Mouse (Mus musculus) liver, embryonic 14.5 days (tissue): ENCODE results near the gene Tmem94. TPM values are rescaled to one million over a fixed set of nuclear protein-coding genes. Genes with fewer than 3 reads are reported as not detected.

ENCODE experiments used
- ATAC-seq: fragments of 200-750 bp; cut with Nextera tagmentation; 2 replicates; pipeline ENCODE4 v1.8.0; 2017; ENCODE audit warnings: moderate number of reproducible peaks, mild to moderate bottlenecking, moderate library complexity; ENCODE audit not compliant: insufficient read depth
- DNase-seq, 3 experiments: peaks; one replicate each; pipeline ENCODE4 v3.0.0-alpha.2; 2012 to 2013; ENCODE audit warnings: low read depth in 3 of 3, low spot score in 3 of 3
- H3K27ac ChIP-seq: fragments of 300-500 bp; sonication (generic); 2 replicates; pipeline ENCODE4 v1.5.1; 2014; ENCODE audit warnings: moderate library complexity, mild to moderate bottlenecking, control low read depth, inconsistent platforms
- H3K27me3 ChIP-seq: fragments of 300-500 bp; sonication (generic); 2 replicates; pipeline ENCODE4 v1.6.1; 2014; ENCODE audit warnings: mild to moderate bottlenecking, low read length, moderate library complexity; ENCODE audit not compliant: control insufficient read depth, insufficient read depth
- H3K36me3 ChIP-seq: fragments of 300-500 bp; sonication (generic); replicated peaks from 2 replicates; pipeline ENCODE4 v1.6.1; 2014; ENCODE audit warnings: low read depth; ENCODE audit not compliant: control insufficient read depth, insufficient read depth
- H3K4me1 ChIP-seq, 2 experiments: fragments of 200-500 bp in 1 of 2; fragments of 300-500 bp in 1 of 2; sonication (generic) in 1 of 2; replicated peaks; 2 replicates each; pipeline ENCODE4 v1.6.1; 2012 to 2014; ENCODE audit warnings: antibody characterized with exemption in 1 of 2, inconsistent platforms in 1 of 2, low read length in 1 of 2; ENCODE audit not compliant: control insufficient read depth in 2 of 2, insufficient read depth in 2 of 2
- H3K4me2 ChIP-seq: fragments of 300-500 bp; sonication (generic); 2 replicates; pipeline ENCODE4 v1.6.1; 2014; ENCODE audit warnings: low read depth, mild to moderate bottlenecking, control low read depth, moderate library complexity
- H3K4me3 ChIP-seq, 2 experiments: fragments of 200-500 bp in 1 of 2; fragments of 300-500 bp in 1 of 2; sonication (generic) in 1 of 2; 2 replicates each; pipeline ENCODE4 v1.5.1; 2012 to 2014; ENCODE audit warnings: low read depth in 2 of 2, low read length in 2 of 2, mild to moderate bottlenecking in 2 of 2, control low read depth in 1 of 2, inconsistent platforms in 1 of 2, moderate library complexity in 1 of 2; ENCODE audit not compliant: insufficient read depth in 1 of 2
- H3K9ac ChIP-seq: fragments of 300-500 bp; sonication (generic); replicated peaks from 2 replicates; pipeline ENCODE4 v1.6.1; 2014; ENCODE audit warnings: mild to moderate bottlenecking, control low read depth, moderate library complexity
- H3K9me3 ChIP-seq: fragments of 300-500 bp; sonication (generic); 2 replicates; pipeline ENCODE4 v1.6.1; 2016; ENCODE audit warnings: low read length, mixed read lengths; ENCODE audit not compliant: control insufficient read depth
- CTCF ChIP-seq: IDR thresholded peaks from 2 replicates; pipeline ENCODE4 v1.5.1; 2016; ENCODE audit warnings: antibody characterized with exemption, low read depth, control low read depth
- EP300 ChIP-seq: IDR thresholded peaks from 2 replicates; pipeline ENCODE4 v1.6.1; 2016; ENCODE audit warnings: antibody characterized with exemption, low read depth
- WGBS: fragments of 180-500 bp; shearing (Covaris S2); extraction: QIAGEN DNeasy Blood & Tissue Kit; methylation state at CpG from one replicate; pipeline ENCODE4 v1.1.7; 2014; ENCODE audit not compliant: insufficient replicate concordance; 5-methylcytosine and 5-hydroxymethylcytosine counted together
- polyA plus RNA-seq, 2 experiments: library from polyadenylated mRNA; depleted of rRNA in 1 of 2; stranded (reverse) in 1 of 2; unstranded in 1 of 2; fragments of >200 nt; fragmentation: Nextera tagmentation in 1 of 2; extraction: Ambion mirVana in 1 of 2; gene quantifications; 2 replicates each; pipeline versions ENCODE4 v1.2.1 to v1.2.3; 2012 to 2014

Gene Tmem94
- polyA plus RNA-seq, 2 experiments: 3.7 to 11.0 TPM

DNA sequence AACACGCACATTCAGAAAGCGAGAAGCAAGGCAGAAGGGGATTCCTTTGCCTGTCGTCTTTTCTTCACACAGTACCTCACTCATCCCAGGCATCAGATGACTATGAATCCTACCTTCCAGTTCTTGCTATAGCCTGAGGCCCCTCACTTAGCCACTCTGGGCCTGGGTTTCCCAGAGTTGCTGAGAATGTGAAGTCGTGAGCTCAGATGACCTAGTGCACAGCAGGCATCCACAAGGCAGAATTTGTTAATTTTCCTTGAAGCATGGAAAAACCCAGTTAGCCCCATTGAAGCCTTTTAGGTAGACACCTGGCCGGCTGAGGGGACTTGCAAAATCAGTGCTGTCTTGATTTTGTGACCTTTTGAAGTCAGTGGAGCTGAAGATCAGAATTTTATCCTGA, 61.3 kb downstream of the Tmem94 start:
- Histone ChIP-seq H3K4me1 (peaks cover 12 to 33% of the 10 kb centered on the region in 2 experiments), H3K27ac (no peak overlapping the region), H3K4me2 (no peak overlapping the region), H3K9ac (no peak overlapping the region), H3K4me3 (no peak overlapping the region), H3K27me3 (no peaks in the 10 kb centered on the region), H3K36me3 (no peaks in the 10 kb centered on the region), H3K9me3 (no peaks in the 10 kb centered on the region)
- WGBS: 57% methylated on average over 5 of the region's 5 CpGs
- DNase-seq: no peak
- no peak for TF ChIP-seq CTCF
- no peak for TF ChIP-seq EP300
- ATAC-seq: no peak

DNA sequence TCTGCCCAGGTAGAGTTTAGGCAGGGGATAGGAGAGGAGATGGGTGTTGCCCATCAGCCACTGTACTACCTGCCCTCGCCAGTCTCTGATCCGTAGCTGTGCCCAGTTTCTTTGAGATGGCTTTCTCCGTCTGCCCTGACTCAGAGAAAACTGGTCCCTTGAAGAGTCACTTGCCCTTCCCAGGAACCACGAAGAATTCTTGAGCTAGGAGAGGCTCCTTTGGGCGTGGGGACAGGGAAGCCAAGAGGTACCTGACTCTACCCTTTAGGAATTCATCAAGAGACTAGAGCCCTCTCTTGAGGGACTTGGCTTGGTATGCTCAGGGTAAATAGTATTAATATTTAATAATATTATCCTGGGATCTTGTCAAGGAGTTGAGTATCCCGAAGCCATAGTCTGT, 62.4 kb downstream of the Tmem94 start:
- 72% methylated on average over 6 of the region's 6 CpGs for WGBS
- no peak overlapping the region for H3K9ac ChIP-seq
- no peak for ATAC-seq
- TF ChIP-seq EP300 (no peak), CTCF (no peak)
- no peak overlapping the region for H3K4me3 ChIP-seq
- H3K4me1 ChIP-seq: peaks cover 19 to 42% of the 10 kb centered on the region in 2 experiments
- H3K4me2 ChIP-seq: no peak overlapping the region
- no peaks in the 10 kb centered on the region for H3K36me3 ChIP-seq
- no peaks in the 10 kb centered on the region for H3K27me3 ChIP-seq
- no peak for DNase-seq
- no peaks in the 10 kb centered on the region for H3K9me3 ChIP-seq
- no peak overlapping the region for H3K27ac ChIP-seq

DNA sequence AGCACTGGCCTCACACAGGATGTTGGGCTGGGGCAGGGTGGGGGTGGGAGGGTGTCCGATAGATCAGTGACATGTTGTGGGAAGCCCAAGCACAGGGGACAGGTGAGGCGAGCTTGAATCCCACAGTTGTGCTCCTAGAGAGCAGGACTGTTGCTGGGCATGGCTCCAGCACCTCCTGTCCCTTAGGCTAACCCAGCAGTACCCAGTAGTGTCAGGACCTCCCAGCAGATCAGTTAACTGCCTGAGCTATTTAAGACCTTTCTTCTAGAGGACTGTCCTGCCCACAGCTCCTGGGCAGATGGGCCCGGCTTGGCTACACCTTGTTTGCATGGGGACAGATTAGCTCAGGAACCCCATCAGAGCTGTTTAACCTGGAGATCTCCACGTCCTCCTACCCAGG, 63.8 kb downstream of the Tmem94 start:
- Histone ChIP-seq H3K4me2 (no peak overlapping the region), H3K27ac (no peak overlapping the region), H3K36me3 (no peaks in the 10 kb centered on the region), H3K9me3 (no peaks in the 10 kb centered on the region), H3K27me3 (no peaks in the 10 kb centered on the region), H3K4me3 (no peak overlapping the region), H3K4me1 (peaks cover 24 to 52% of the 10 kb centered on the region in 2 experiments), H3K9ac (no peak overlapping the region)
- no peak for DNase-seq
- no peak for TF ChIP-seq EP300
- no peak for TF ChIP-seq CTCF
- 57% methylated on average over 4 of the region's 4 CpGs for WGBS
- no peak for ATAC-seq

DNA sequence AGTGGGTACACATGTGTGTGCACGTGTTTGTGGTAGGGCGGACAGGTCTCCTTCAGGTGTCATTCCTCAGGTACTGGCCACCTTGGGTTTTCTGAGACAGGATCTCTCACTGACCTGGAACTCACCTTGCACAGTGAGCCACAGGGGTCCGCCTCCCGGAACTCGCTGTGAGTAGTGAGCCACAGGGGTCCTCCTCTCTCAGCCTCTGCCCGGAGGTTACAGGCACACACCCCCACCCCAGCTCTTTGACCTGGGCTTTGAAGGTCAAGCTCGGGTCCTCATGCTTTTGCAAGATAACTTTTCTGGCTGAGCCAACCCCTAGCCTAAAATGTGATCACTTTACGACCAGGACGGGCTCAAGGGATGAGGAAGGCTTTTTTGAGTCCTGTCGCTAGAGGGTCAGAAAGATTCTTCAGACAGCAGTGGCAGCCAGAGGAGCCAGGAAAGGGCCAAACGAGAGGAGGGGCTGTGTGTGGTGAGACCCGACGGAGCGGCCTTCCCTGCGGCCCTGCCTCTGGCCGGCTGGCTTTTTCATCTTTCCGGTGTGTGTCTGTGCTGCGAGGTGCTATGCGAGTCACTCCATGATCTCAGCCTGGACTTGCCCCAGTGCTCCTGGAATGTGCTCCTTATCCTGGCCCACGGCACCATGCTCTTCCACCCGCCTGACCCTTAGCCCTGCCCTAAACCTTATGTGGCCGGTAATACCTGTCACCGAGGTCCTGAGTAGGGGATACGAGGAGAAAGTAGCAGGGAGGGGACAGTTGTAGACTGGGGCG, 65.5 kb downstream of the Tmem94 start:
- Histone ChIP-seq H3K9ac (no peak overlapping the region; the same call in 1 of the 2 replicates), H3K27ac (no peak overlapping the region), H3K36me3 (no peaks in the 10 kb centered on the region), H3K4me2 (peak overlapping the region; percentile 39), H3K9me3 (no peaks in the 10 kb centered on the region), H3K4me3 (no peak overlapping the region), H3K4me1 (peaks cover 24 to 46% of the 10 kb centered on the region in 2 experiments), H3K27me3 (no peaks in the 10 kb centered on the region)
- ATAC-seq (no peak), DNase-seq (no peak)
- 41% methylated on average over 25 of the region's 25 CpGs for WGBS
- TF ChIP-seq CTCF (no peak), EP300 (no peak)

DNA sequence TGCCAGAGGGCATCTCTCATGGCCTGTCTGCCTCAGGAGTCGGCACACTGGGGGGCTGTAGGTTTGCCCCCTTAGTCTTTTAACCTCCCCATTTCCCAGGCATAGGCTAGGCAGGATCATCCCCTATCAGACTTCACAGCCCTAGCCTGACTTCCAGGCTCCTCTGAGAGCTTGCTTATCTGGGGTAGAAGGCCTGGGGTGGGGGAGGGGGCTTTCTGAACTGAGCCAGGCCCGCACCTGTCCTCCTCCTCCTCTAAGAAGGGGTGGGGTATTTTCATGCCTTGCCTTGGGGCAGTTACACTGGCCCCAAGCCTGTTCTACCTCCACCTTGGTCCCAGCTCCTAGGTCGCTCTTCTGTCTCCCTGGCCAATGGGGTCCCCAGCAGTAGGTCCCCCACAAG, 66.3 kb downstream of the Tmem94 start:
- Histone ChIP-seq H3K9me3 (no peaks in the 10 kb centered on the region), H3K27me3 (no peaks in the 10 kb centered on the region), H3K27ac (peak overlapping the region; percentile 24), H3K4me3 (no peak overlapping the region; a peak in 1 of 4 replicates), H3K9ac (no peak overlapping the region; the same call in none of the 2 replicates), H3K36me3 (no peaks in the 10 kb centered on the region), H3K4me1 (peaks cover 24 to 46% of the 10 kb centered on the region in 2 experiments), H3K4me2 (peak overlapping the region; percentile 39)
- ATAC-seq (peak; percentile 66), DNase-seq (no peak)
- TF ChIP-seq CTCF (no peak), EP300 (peak; percentile 22; the same call in 1 of the 2 replicates)
- 23% methylated on average over 3 of the region's 3 CpGs for WGBS
